Mouse (Mus musculus) testis, adult 2 months (tissue): ENCODE measurements around the gene Phf21a.

Source experiments
- CTCF ChIP-seq: fragments of 200-500 bp; IDR thresholded peaks from 2 replicates; pipeline ENCODE4 v1.5.1; 2012; ENCODE audit warnings: low read depth, mild to moderate bottlenecking, inconsistent platforms, low read length, moderate library complexity; ENCODE audit not compliant: control insufficient read depth, insufficient read depth, insufficient replicate concordance
- POLR2A ChIP-seq: fragments of 200-500 bp; IDR thresholded peaks from 2 replicates; pipeline ENCODE4 v1.6.1; 2012; ENCODE audit warnings: low read depth, mild to moderate bottlenecking, inconsistent platforms, low read length, moderate library complexity; ENCODE audit not compliant: control insufficient read depth

- no peak for TF ChIP-seq CTCF
- TF ChIP-seq POLR2A = no peak
These were observed 31.6 kb upstream of the Phf21a start for GRCm38 (mm10) chr2:92061337-92061736.
